Mouse (Mus musculus) embryo, embryonic 11 days (tissue): Measurements from ENCODE around the gene Hdac6.
"Not testable (repeated sequence)": the region's sequence is repeated elsewhere in the genome, so short reads cannot be mapped to it uniquely, and the experiment has no call there.

Experiments
- DNase-seq: peaks from one replicate; pipeline ENCODE4 v3.0.0-alpha.2; 2015

Gene Hdac6

DNA sequence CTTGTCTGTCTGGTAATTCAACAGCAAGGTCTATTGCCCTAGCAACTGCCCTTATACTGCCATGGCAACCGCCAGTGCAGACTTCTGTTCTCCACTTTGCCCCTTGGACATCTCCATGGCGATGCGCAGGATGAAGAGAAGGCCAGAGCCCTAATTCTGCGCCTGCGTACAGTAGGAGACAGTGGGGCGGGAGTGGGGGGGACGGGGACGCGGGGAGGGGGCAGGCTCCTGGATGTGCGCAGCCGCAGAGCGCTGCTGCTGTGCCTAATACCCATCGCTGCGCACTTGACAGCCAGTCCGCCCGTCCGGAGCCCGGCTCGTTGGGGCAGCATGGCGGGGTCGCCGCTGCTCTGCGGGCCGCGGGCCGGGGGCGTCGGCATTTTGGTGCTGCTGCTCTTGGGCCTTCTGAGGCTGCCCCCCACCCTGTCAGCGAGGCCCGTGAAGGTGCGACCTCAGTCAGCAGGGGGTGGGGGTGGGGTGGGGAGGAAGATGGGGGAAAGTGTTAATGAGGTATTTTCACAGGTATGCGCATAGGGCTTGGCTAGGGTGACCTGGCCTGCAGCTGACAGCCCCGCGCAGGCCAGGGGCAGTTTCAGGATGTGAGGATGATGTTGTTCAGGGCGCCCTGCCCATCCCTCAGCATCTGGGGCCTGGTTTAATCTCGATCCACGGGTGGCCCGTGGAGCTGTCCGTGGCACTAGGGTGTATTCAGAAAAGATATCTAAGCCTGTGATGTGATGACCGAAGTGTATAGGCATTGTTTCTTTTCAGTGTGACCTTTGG, 27.9 kb downstream of the Hdac6 start, which contains the start of gene Pcsk1n:
Gene Pcsk1n, plus strand, starts transcription at position 222 of the 783 bp plus-strand sequence.
- DNase-seq: peak; percentile 66

DNA sequence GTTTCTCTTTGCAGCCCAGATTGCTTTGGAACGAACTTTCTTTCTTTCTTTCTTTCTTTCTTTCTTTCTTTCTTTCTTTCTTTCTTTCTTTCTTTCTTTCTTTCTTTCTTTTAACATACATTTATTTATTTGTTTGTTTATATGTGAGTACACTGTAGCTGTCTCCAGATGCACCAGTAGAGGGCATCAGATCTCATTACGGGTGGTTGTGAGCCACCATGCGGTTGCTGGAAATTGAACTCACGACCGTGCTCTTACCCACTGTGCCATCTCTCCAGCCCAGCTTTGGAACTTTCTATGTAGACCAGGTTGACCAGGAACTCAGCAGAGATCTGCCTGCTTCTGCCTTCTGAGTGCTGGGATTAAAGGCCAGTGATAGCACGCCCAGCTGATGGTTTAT, 29.7 kb downstream of the Hdac6 start:
- not testable (repeated sequence) for DNase-seq

DNA sequence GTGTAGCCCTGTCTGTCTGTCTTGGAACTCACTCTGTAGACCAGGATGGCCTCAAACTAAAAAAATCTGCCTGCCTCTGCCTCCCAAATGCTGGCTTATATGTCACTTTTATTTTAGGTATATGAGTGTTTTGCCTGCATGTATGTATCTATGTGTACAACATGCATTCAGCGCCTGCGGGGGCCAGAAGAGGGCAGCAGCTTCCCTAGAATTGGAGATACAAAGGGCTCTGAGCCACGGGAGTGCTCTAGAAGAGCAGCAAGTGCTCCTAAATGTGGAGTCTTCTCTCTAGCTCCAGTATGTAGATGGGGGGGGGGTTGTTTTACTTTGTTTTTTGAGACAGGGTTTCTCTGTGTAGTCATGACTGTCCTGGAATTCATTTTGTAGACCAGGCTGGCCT, 32.0 kb downstream of the Hdac6 start:
- peak; percentile 24 for DNase-seq

DNA sequence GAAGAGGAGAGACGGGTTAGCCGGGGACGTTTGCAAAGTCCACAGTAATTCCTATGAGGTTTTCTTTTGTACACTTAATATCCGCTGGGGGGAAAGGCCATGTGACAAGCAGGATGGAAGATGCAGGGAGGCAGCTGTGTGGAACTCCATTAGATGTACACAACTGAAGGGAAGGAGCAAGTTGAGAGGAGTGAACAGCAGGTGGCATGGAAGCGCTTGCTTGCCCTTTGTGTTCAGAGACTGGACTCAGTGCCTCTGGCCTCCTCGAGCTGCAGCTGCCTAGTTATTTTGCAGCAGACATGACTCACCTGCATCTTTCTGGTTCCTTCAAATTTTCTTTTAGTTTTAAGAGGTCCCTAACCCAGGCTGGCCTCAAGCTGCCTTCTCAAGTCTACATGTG, 37.2 kb downstream of the Hdac6 start:
- DNase-seq: no peak

DNA sequence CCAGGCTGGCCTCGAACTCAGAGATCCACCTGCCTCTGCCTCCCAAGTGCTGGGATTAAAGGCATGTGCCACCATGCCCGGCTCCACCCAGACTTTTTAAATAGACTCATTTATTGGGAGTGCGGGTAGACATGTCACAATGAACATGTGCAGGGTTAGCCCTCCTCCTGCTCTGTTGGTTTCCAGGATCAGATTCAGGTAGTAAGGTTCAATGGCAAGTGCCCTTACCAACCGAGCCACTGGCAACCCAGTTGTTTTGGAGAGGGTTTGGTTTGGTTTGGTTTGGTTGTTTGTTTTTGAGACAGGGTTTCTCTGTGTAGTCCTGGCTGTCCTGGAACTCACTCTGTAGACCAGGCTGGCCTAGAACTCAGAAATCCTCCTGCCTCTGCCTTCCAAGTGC, 38.4 kb downstream of the Hdac6 start, which contains the start of gene Gm10490:
Gene Gm10490, plus strand, starts transcription at position 301 of the 400 bp plus-strand sequence.
- not testable (repeated sequence) for DNase-seq

DNA sequence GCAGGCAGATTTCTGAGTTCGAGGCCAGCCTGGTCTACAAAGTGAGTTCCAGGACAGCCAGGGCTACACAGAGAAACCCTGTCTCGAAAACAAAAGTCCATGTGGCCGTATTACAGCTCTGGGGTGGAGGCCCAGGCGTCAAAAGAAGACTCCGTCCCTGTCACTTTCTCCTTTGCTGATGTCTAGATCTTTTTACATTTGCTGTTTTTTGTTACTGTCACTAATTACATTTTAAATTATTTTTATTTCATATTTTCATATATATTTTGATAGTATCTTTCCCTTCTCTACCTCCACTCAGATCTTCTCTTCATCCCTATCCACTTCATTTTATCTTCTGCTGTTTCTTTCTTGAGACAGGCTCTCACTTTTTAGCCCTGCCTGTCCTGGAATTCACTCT, 40.0 kb downstream of the Hdac6 start, which contains the start of gene Gm10491:
Gene Gm10491, minus strand, starts transcription at position 101 of the 400 bp plus-strand sequence.
- no peak for DNase-seq

DNA sequence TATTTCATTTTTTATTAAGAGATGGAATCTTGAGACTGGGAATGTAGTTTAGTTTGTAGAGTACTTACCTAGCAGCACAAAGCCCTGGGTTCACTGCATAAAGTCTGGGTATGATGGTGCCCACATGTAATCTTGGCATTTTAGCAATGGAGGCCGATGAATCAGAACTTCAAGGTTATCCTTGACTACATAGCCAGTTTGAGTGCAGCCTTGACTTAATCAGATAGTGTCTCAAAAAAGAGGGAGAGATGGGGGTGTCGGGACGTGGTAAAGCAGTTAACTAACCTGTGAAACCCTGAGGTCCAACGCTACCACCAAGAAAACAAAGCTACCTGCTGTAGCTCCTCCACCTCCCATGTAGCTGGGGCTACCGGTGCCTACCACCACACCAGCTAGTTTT, 43.2 kb downstream of the Hdac6 start:
- no peak for DNase-seq

DNA sequence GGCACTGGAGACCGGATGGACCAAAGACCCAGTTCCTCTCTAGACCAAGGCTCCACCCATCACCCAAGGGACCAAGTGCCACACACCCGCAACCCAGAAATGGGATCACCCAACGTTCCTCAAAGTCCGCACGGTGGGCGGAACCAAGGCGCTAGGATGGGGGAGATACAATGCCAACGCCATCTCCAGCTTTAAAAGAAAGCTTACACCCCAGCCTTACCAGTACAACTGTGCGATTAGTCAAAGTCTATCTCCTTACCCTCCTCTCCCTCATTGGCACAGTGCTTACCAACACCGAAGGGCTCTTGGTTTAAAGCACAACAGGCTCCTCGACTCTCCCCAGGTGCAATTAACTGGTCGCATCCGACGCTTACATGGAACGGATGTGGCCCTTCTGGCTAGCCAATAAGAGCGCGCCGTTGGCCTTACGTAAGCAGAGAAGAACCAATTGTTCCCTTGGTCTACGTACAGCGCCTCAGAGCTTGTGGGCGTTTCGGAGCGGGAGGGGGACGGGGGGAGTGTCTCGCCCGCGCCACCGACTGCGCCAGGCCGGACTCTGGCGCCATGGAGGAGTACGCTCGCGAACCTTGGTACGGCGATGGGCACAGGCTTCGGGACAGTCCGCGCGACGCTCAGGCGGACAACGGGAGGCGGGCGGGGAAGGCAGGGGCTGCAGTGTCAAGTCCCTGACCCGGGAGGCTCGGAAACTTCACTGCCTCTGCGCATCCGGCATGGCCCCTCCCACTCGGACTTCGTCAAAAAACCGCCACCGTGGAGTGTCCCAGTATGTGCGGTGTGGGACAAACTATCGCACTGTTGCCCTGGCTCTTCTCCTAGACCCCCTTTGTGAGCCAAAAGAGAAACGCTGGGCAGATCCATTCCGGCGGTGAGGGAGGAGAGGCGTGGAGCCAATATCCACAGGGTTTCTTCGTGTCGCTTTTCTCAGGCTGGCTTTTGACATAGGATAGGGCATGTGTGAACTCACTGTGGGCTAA, 48.5 kb downstream of the Hdac6 start, which contains the start of the genes Pqbp1 and Timm17b:
Gene Pqbp1, minus strand, starts transcription at position 390 of the 995 bp plus-strand sequence.
Gene Timm17b, plus strand, starts transcription at position 478 of the 995 bp plus-strand sequence.
- DNase-seq: peak; percentile 94

DNA sequence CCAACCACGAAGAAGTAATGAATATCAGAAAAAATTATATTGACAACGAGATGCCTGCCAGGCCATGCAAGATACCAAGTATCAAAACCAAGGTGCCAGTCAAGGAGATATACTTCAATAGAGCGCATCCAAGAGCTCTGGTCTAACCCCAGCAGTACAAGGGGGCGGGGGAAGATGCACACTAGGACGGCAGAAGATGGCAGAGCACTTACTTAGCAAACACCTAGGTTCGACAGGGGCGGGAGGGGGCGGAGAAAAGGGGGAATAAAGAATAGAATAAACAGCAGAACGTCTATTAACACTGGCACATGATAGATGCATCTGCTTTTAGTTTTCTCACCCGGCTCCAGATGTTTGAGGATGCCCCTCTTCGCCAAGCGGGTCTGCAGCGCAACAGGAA, 49.5 kb downstream of the Hdac6 start:
- DNase-seq: no peak

DNA sequence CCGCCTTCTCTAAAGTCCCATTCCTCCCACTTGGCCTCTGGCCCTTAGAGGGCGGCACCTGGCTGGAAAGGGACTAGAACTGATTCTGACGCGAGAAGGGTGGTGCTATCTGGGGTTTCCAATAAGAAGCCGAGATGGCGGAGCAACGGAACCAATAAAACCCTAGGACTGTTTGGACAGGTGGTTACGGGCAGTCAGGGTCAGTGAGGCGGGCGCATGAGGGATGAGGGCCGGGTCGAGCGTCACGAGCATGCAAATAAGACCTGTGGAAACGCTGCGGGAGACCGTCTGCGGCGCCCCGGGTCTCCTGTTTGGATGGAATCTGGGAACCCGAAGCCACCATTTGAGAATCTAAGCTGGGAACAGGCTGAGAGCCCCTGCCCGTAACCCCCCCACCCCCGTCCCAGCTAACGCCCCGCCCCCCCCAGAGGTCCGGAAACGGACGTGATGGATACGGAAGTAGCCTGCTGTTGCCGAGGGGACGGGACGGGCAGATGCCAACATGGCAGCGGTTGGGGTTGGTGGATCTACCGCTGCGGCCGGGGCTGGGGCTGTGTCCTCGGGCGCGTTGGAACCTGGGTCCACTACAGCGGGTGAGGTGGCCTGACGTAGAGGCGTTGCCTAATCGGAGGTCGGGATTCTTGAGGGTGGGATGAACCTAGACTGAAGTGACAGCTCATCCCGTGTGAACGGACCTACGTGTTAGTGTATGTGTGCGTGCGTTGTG, 63.7 kb downstream of the Hdac6 start, which contains the start of gene Slc35a2:
Gene Slc35a2, plus strand, starts transcription at position 188 of the 727 bp plus-strand sequence.
- peak; percentile 88 for DNase-seq
